In genomic region chr10:128444354-128444753, GRCm38 (mm10) we compare ENCODE assay signal across 32 mouse cellular contexts. TPM values are rescaled to one million over a fixed set of nuclear protein-coding genes. Genes with fewer than 3 reads are reported as not detected.
"Had no signal": no experiment of that assay in that cellular context is flagged by ENCODE, and none has a peak within 500 bp of the region (broad histone marks: within the 10 kb centered on the region; RNA-seq: fewer than 3 reads in every experiment).

No protein-coding gene starts in this region.

- H3K27me3 ChIP-seq: heart, embryonic 12.5 days; hindbrain, embryonic 12.5 days; intestine, embryonic 15.5 days; limb, embryonic 12.5 days; liver, embryonic 13.5 days; liver, embryonic 15.5 days had no signal

- DNase-seq: gastrocnemius, adult 2 months; gastrocnemius, postnatal 10 days; gastrocnemius, postnatal 25 days; heart, adult 18-20 months; heart, postnatal 10 days; heart, postnatal 4 days; kidney, adult 2 months; kidney, adult 9 months; kidney, postnatal 4 days; liver; liver, embryonic 13.5 days had no signal

- H3K9me3 ChIP-seq: heart, embryonic 10.5 days; heart, embryonic 12.5 days; hindbrain, embryonic 10.5 days; hindbrain, embryonic 12.5 days; intestine, embryonic 15.5 days; limb, embryonic 10.5 days; limb, embryonic 12.5 days; liver, embryonic 13.5 days; liver, embryonic 15.5 days had no signal

- H3K4me2 ChIP-seq: heart, embryonic 12.5 days; hindbrain, embryonic 12.5 days; hindbrain, embryonic 14.5 days; intestine, embryonic 15.5 days; limb, embryonic 12.5 days; liver, embryonic 11.5 days; liver, embryonic 13.5 days; liver, embryonic 15.5 days had no signal

- H3K4me3 ChIP-seq: gastrocnemius, adult 2 months; heart, embryonic 10.5 days; heart, embryonic 12.5 days; hindbrain, embryonic 10.5 days; hindbrain, embryonic 12.5 days; intestine, embryonic 15.5 days; layer of hippocampus, adult 2 months; left cerebral cortex, adult 2 months; limb, embryonic 10.5 days; limb, embryonic 12.5 days; liver, embryonic 13.5 days; liver, embryonic 15.5 days had no signal

- ATAC-seq: hindbrain, embryonic 16.5 days; inflammation-experienced regulatory T-cells, adult 6 months; intestine, embryonic 15.5 days; intestine, postnatal 0 days had no signal

- H3K27ac ChIP-seq: gastrocnemius, adult 2 months; heart, embryonic 10.5 days; hindbrain, embryonic 10.5 days; hindbrain, embryonic 12.5 days; hindbrain, embryonic 14.5 days; intestine, embryonic 15.5 days; layer of hippocampus, adult 2 months; left cerebral cortex, adult 2 months; limb, embryonic 10.5 days; limb, embryonic 12.5 days; liver, embryonic 13.5 days; liver, embryonic 15.5 days had no signal

- H3K9ac ChIP-seq: heart, embryonic 12.5 days; hindbrain, embryonic 12.5 days; hindbrain, embryonic 14.5 days; intestine, embryonic 15.5 days; limb, embryonic 12.5 days; liver, embryonic 13.5 days; liver, embryonic 15.5 days had no signal

- H3K4me1 ChIP-seq: heart, embryonic 10.5 days; heart, embryonic 12.5 days; hindbrain, embryonic 10.5 days; hindbrain, embryonic 12.5 days; intestine, embryonic 15.5 days; limb, embryonic 10.5 days; limb, embryonic 12.5 days; liver, embryonic 15.5 days had no signal

RNA-seq across cellular contexts. Expression of gene Slc39a5, which starts 43.3 kb away (rescaled TPM):
- total RNA-seq: gastrocnemius, adult 2 months; gastrocnemius, postnatal 10 days; gastrocnemius, postnatal 25 days; granulocyte monocyte progenitor cell, adult 5-6 weeks; heart, adult 18-20 months; heart, adult 8-10 months; heart, postnatal 10 days; heart, postnatal 25 days; heart, postnatal 4 days; layer of hippocampus, postnatal 25 days; left cerebral cortex, adult 2 months; left cerebral cortex, postnatal 36 days had no signal
- polyA plus RNA-seq: heart, embryonic 14.5 days; hindbrain, embryonic 10.5 days; hindbrain, embryonic 14.5 days; inflammation-experienced regulatory T-cells, adult 6 months; limb, embryonic 12.5 days had no signal
